Mouse (Mus musculus): ENCODE measurements around the gene Fitm1.

- TF ChIP-seq EP300 (IDR thresholded peaks at IDR 0.05; ENCODE audit: low read depth in 1 of 2, low read length in 2 of 2) (no peak), USF2 (IDR thresholded peaks at IDR 0.05; ENCODE audit: borderline replicate concordance in 1 of 2, insufficient read depth in 1 of 2, low read depth in 1 of 2, low read length in 2 of 2) (no peak), POLR2AphosphoS5 (IDR thresholded peaks at IDR 0.05; ENCODE audit: borderline replicate concordance, low read depth, low read length) (no peak)
Measured at GRCm38 (mm10) chr14:55592226-55592625, 16.8 kb downstream of the Fitm1 start.

Data from MEL (cell line).